Mouse (Mus musculus): ENCODE results near the gene Ank3. TPM values are rescaled to one million over a fixed set of nuclear protein-coding genes. Genes with fewer than 3 reads are reported as not detected.

Gene Ank3
- polyA plus RNA-seq, 1 experiment = 183 TPM

DNA sequence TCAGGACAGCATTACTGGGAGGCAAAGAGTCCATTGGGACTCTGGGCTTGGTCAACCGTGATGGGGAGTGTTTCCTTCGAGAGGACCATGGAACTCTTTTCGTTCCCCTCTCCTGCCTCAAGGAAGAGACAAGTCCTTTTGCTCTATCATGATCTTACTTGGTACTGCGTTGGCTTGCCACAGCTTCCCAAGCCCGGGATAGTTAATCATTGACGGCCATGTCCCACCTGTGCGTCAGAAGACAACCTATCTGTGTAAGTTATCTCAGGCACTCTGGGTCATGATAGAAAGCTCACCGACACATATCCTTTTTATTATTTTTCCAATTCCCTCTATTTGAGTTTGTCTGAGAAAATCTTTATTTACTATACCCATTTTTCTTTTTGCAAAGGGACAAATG lies 20.1 kb downstream of the Ank3 start:
- TF ChIP-seq POLR2A (IDR thresholded peaks at IDR 0.05; ENCODE audit: borderline replicate concordance, extremely low read depth, insufficient read depth, insufficient read length, poor library complexity, severe bottlenecking) (no peak), CTCF (IDR thresholded peaks at IDR 0.05; ENCODE audit: borderline replicate concordance, extremely low read depth, insufficient read depth, insufficient read length) (no peak)
- DNase-seq (ENCODE audit: low read depth) = no peak

GRCm38 (mm10) chr10:69420306-69420705 lies 21.7 kb downstream of the Ank3 start:
- no peak for DNase-seq (ENCODE audit: low read depth)

GRCm38 (mm10) chr10:69424051-69424450 lies 25.5 kb downstream of the Ank3 start:
- DNase-seq (ENCODE audit: low read depth) = no peak
- no peak for TF ChIP-seq CTCF (IDR thresholded peaks at IDR 0.05; ENCODE audit: borderline replicate concordance, extremely low read depth, insufficient read depth, insufficient read length)
- no peak for TF ChIP-seq POLR2A (IDR thresholded peaks at IDR 0.05; ENCODE audit: borderline replicate concordance, extremely low read depth, insufficient read depth, insufficient read length, poor library complexity, severe bottlenecking)

More at GRCm38 (mm10) chr10:69420306-69420705, 21.7 kb downstream of the Ank3 start:
- TF ChIP-seq CTCF (IDR thresholded peaks at IDR 0.05; ENCODE audit: borderline replicate concordance, extremely low read depth, insufficient read depth, insufficient read length) (no peak), POLR2A (IDR thresholded peaks at IDR 0.05; ENCODE audit: borderline replicate concordance, extremely low read depth, insufficient read depth, insufficient read length, poor library complexity, severe bottlenecking) (no peak)

- no peak for DNase-seq (ENCODE audit: low read depth)
- TF ChIP-seq CTCF (IDR thresholded peaks at IDR 0.05; ENCODE audit: borderline replicate concordance, extremely low read depth, insufficient read depth, insufficient read length) (no peak), POLR2A (IDR thresholded peaks at IDR 0.05; ENCODE audit: borderline replicate concordance, extremely low read depth, insufficient read depth, insufficient read length, poor library complexity, severe bottlenecking) (no peak)
Observed at GRCm38 (mm10) chr10:69430138-69430537, 31.6 kb downstream of the Ank3 start.

GRCm38 (mm10) chr10:69431101-69431500 lies 32.5 kb downstream of the Ank3 start:
- no peak for DNase-seq (ENCODE audit: low read depth)
- TF ChIP-seq CTCF (IDR thresholded peaks at IDR 0.05; ENCODE audit: borderline replicate concordance, extremely low read depth, insufficient read depth, insufficient read length) = no peak
- TF ChIP-seq POLR2A (IDR thresholded peaks at IDR 0.05; ENCODE audit: borderline replicate concordance, extremely low read depth, insufficient read depth, insufficient read length, poor library complexity, severe bottlenecking) = no peak

- DNase-seq (ENCODE audit: low read depth) = no peak
- no peak for TF ChIP-seq CTCF (IDR thresholded peaks at IDR 0.05; ENCODE audit: borderline replicate concordance, extremely low read depth, insufficient read depth, insufficient read length)
- no peak for TF ChIP-seq POLR2A (IDR thresholded peaks at IDR 0.05; ENCODE audit: borderline replicate concordance, extremely low read depth, insufficient read depth, insufficient read length, poor library complexity, severe bottlenecking)
Observed at GRCm38 (mm10) chr10:69435213-69435612, 36.6 kb downstream of the Ank3 start.

DNA sequence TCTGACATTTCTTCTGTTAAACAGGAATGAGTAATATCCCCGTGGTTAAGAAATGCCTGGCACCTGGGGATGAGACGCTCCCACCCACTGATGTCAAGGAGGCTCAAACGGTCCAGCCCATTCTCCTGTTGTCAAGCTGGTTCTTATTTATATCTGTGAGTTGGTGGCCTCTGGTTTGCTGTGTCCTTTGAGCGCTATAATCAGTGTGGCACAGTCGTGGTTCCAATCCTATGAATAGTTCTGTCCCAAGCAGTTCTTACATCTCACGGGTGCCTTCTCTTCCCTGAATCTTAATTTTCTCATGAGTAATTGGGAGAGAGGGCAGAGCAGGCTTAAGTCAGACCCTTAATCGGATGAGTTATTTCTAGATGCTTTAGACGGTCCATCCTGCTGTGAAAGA lies 40.9 kb downstream of the Ank3 start:
- no peak for TF ChIP-seq POLR2A (IDR thresholded peaks at IDR 0.05; ENCODE audit: borderline replicate concordance, extremely low read depth, insufficient read depth, insufficient read length, poor library complexity, severe bottlenecking)
- no peak for TF ChIP-seq CTCF (IDR thresholded peaks at IDR 0.05; ENCODE audit: borderline replicate concordance, extremely low read depth, insufficient read depth, insufficient read length)
- no peak for DNase-seq (ENCODE audit: low read depth)

- no peak for TF ChIP-seq POLR2A (IDR thresholded peaks at IDR 0.05; ENCODE audit: borderline replicate concordance, extremely low read depth, insufficient read depth, insufficient read length, poor library complexity, severe bottlenecking)
- no peak for TF ChIP-seq CTCF (IDR thresholded peaks at IDR 0.05; ENCODE audit: borderline replicate concordance, extremely low read depth, insufficient read depth, insufficient read length)
- DNase-seq (ENCODE audit: low read depth) = no peak
Observed at GRCm38 (mm10) chr10:69444546-69444945, 46.0 kb downstream of the Ank3 start.

- DNase-seq (ENCODE audit: low read depth) = no peak
Observed at GRCm38 (mm10) chr10:69445951-69446350, 47.4 kb downstream of the Ank3 start.

DNA sequence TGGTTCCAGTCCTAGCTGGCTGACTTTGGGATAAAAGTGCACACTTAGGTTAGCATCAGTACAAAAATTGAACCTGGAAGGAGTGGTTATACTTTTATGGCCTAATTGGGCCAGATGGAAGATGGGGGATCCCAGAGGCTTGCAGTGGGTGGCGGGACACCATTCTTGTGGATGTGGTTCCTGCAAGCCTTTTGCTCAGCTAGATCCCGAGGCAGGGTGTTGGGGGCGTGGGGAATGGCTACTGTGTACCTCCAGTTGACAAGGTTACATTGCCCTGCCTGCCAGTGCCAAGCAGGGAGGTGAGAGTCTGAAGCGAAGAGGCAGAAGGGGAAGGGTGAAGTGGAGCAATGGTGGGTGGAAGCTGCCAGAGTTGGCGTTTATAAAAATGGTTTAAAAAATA lies 48.0 kb downstream of the Ank3 start:
- TF ChIP-seq CTCF (IDR thresholded peaks at IDR 0.05; ENCODE audit: borderline replicate concordance, extremely low read depth, insufficient read depth, insufficient read length) = no peak
- no peak for TF ChIP-seq POLR2A (IDR thresholded peaks at IDR 0.05; ENCODE audit: borderline replicate concordance, extremely low read depth, insufficient read depth, insufficient read length, poor library complexity, severe bottlenecking)
- no peak for DNase-seq (ENCODE audit: low read depth)

More at GRCm38 (mm10) chr10:69445951-69446350, 47.4 kb downstream of the Ank3 start:
- TF ChIP-seq POLR2A (IDR thresholded peaks at IDR 0.05; ENCODE audit: borderline replicate concordance, extremely low read depth, insufficient read depth, insufficient read length, poor library complexity, severe bottlenecking) = no peak
- TF ChIP-seq CTCF (IDR thresholded peaks at IDR 0.05; ENCODE audit: borderline replicate concordance, extremely low read depth, insufficient read depth, insufficient read length) = no peak

GRCm38 (mm10) chr10:69447308-69447707 lies 48.7 kb downstream of the Ank3 start:
- no peak for DNase-seq (ENCODE audit: low read depth)
- TF ChIP-seq POLR2A (IDR thresholded peaks at IDR 0.05; ENCODE audit: borderline replicate concordance, extremely low read depth, insufficient read depth, insufficient read length, poor library complexity, severe bottlenecking) (no peak), CTCF (IDR thresholded peaks at IDR 0.05; ENCODE audit: borderline replicate concordance, extremely low read depth, insufficient read depth, insufficient read length) (no peak)

GRCm38 (mm10) chr10:69448174-69448573 lies 49.6 kb downstream of the Ank3 start:
- TF ChIP-seq CTCF (IDR thresholded peaks at IDR 0.05; ENCODE audit: borderline replicate concordance, extremely low read depth, insufficient read depth, insufficient read length) (no peak), POLR2A (IDR thresholded peaks at IDR 0.05; ENCODE audit: borderline replicate concordance, extremely low read depth, insufficient read depth, insufficient read length, poor library complexity, severe bottlenecking) (no peak)
- DNase-seq (ENCODE audit: low read depth) = peak; percentile 85

All from brain, embryonic 14.5 days (tissue).